Mouse (Mus musculus) Muller cell, postnatal 12 days (primary cell): ENCODE data around the gene Trim62.

Experiments used
- DNase-seq: peaks from one replicate; pipeline ENCODE4 v3.0.0-alpha.2; 2015; ENCODE audit errors: inconsistent ontology term

The Trim62 gene

DNA sequence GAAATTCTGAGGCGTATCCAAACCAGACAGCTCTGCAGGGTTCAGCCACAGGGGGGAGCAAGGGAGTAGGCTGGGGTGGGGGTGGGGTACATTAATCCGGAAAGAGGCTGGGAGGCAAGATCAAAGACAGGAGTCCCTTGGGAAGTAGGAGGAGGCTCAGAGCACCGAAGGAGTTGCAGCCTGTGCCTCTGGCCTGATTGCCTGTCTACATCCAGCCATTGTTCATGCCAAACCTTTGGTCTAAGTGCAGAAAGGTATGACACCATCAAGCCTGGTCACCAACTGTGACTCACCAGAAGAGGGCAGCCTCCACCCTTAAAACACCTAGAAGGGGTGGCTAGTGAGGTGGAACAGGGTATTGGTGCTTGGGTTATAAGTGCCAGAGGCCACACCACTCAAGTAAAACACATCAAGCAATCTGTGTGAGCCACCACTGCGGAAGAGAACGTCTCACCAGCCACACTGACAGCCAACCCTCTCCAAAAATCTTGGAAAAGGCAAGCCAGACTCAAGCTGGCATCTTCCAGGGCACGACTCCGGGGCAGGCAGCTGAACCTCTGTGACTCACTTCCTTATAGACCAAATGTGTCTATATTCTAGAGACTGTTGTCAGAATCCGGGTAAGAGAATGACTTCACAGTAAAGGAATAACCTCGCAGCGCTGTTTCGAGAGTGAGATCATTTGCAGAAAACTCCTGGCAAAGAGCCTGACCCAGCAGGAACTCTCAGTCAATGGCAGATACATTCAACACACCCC lies 74.0 kb downstream of the Trim62 start:
- peak; percentile 85 for DNase-seq

- no peak for DNase-seq
These were observed 74.8 kb downstream of the Trim62 start for GRCm38 (mm10) chr4:128958156-128958555.

- DNase-seq = no peak
These were observed 75.5 kb downstream of the Trim62 start for GRCm38 (mm10) chr4:128958849-128959248.

GRCm38 (mm10) chr4:128959676-128960075 lies 76.3 kb downstream of the Trim62 start:
- DNase-seq = no peak
